Mouse (Mus musculus) embryonic facial prominence, embryonic 11.5 days (tissue): ENCODE data around the gene Id4. TPM values are rescaled to one million over a fixed set of nuclear protein-coding genes. Genes with fewer than 3 reads are reported as not detected.

Experiments used
- ATAC-seq: fragments of 200-750 bp; cut with Nextera tagmentation; replicated peaks from 2 replicates; pipeline ENCODE4 v1.8.0; 2017; ENCODE audit warnings: low read depth; ENCODE audit not compliant: insufficient number of reproducible peaks, low FRiP score, low TSS enrichment
- DNase-seq: peaks from one replicate; pipeline ENCODE4 v3.0.0-alpha.2; 2015; ENCODE audit warnings: low spot score
- H3K27ac ChIP-seq: fragments of 300-500 bp; sonication (generic); replicated peaks from 2 replicates; pipeline ENCODE4 v1.5.1; 2014; ENCODE audit warnings: mild to moderate bottlenecking, low read depth, low read length, control low read depth
- H3K27me3 ChIP-seq: fragments of 300-500 bp; sonication (generic); 2 replicates; pipeline ENCODE4 v1.6.1; 2014; ENCODE audit warnings: mild to moderate bottlenecking, low read length, moderate library complexity, mixed read lengths; ENCODE audit not compliant: control insufficient read depth, insufficient read depth
- H3K36me3 ChIP-seq: fragments of 300-500 bp; sonication (generic); replicated peaks from 2 replicates; pipeline ENCODE4 v1.6.1; 2014; ENCODE audit warnings: low read depth, mild to moderate bottlenecking, low read length, moderate library complexity, mixed read lengths; ENCODE audit not compliant: control insufficient read depth, insufficient read depth
- H3K4me1 ChIP-seq: fragments of 300-500 bp; sonication (generic); 2 replicates; pipeline ENCODE4 v1.6.1; 2014; ENCODE audit warnings: low read length, mixed read lengths; ENCODE audit not compliant: control insufficient read depth, insufficient read depth
- H3K4me2 ChIP-seq: fragments of 300-500 bp; sonication (generic); 2 replicates; pipeline ENCODE4 v1.6.1; 2014; ENCODE audit warnings: low read depth, mild to moderate bottlenecking, control low read depth, low read length, moderate library complexity
- H3K4me3 ChIP-seq: fragments of 300-500 bp; sonication (generic); 2 replicates; pipeline ENCODE4 v1.5.1; 2014; ENCODE audit warnings: low read depth, low read length, control low read depth
- H3K9ac ChIP-seq: fragments of 300-500 bp; sonication (generic); replicated peaks from 2 replicates; pipeline ENCODE4 v1.6.1; 2014; ENCODE audit warnings: mild to moderate bottlenecking, control low read depth, low read length
- H3K9me3 ChIP-seq: fragments of 300-500 bp; sonication (generic); replicated peaks from 2 replicates; pipeline ENCODE4 v1.6.1; 2016; ENCODE audit warnings: mild to moderate bottlenecking, low read length, inconsistent platforms, mixed read lengths; ENCODE audit not compliant: control insufficient read depth
- WGBS: fragments of 180-500 bp; shearing (Covaris S2); extraction: QIAGEN DNeasy Blood & Tissue Kit; methylation state at CpG from one replicate; pipeline ENCODE4 v1.1.7; 2014; 5-methylcytosine and 5-hydroxymethylcytosine counted together
- polyA plus RNA-seq: library from polyadenylated mRNA; unstranded; fragments of >200 nt; fragmentation: Nextera tagmentation; extraction: Ambion mirVana; gene quantifications from 2 replicates; pipeline ENCODE4 v1.2.1, GENCODE M21; 2014

The Id4 gene
- 19.9 and 22.1 TPM in 2 replicates for polyA plus RNA-seq

DNA sequence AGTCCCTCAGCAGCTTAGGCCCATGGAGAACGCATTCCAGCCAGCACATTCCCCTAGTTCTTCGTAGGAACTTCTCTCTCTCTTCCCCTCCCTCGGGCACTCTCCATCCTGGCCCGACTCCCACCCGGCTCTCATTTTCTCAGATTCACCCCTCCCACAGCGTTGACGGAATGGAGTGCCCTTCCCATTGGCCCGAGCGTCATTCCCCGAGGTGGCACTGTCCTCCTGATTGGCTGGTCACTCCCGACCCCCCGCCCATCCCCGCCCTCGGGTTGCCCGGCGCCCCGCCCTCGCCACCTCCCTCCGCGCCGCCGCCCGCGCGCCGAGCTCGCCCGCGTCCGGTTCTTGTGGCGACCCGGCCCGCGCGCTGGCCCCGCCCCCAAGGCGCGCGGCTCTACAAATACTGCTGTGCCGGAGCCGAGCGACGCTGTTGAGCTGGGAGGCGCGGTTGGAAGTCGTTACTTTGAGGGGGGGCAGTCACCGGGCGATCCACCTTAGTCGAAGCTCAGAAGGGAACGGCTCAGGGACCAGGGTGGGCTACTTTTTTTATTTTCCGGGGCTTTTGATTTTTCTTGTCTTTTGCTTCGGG lies at the start of gene Id4:
Gene Id4 (plus strand): TSS at position 539 of the 589 bp plus-strand sequence.
- peak within 1 kb of the TSS; percentile 79 for H3K9ac ChIP-seq
- DNase-seq (peak; percentile 98), ATAC-seq (peak; percentile 96)
- H3K36me3 ChIP-seq: no peaks in the 10 kb centered on the region
- H3K9me3 ChIP-seq: no peaks in the 10 kb centered on the region
- peak within 1 kb of the TSS; percentile 80 for H3K27ac ChIP-seq
- no peaks in the 10 kb centered on the region for H3K4me1 ChIP-seq
- H3K4me2 ChIP-seq: peak within 1 kb of the TSS; percentile 83
- H3K4me3 ChIP-seq: peak within 1 kb of the TSS; percentile 73
- H3K27me3 ChIP-seq: no peaks in the 10 kb centered on the region; the same call in 1 of the 2 replicates
- under 1% methylated on average over 48 of the region's 52 CpGs for WGBS

DNA sequence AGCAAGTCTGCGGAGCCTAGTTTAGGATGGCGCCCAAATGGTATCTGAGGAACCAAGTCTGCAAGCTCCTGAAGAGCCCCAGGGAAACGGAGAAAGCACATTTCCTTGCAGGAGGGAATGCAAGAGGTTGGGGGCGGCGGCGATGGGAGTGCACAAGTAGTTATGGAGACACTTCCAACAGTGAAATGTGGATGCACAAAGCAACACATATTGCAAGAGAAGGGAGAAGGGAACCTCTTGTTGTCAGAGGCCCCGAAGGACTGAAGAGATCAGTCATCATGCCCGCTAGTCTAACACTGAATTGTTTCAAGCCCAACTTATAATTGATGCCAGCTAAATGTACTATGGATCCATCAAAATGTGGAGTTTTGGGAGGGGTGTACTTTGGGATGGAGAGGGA lies 33.9 kb upstream of the Id4 start:
- H3K9ac ChIP-seq: 0 out of 2 replicates have a peak overlapping the region, but pooled peaks have one; percentile 23
- no peaks in the 10 kb centered on the region for H3K27me3 ChIP-seq
- H3K36me3 ChIP-seq: no peaks in the 10 kb centered on the region
- peak overlapping the region; percentile 44; the same call in 1 of the 2 replicates for H3K27ac ChIP-seq
- WGBS: 28% methylated on average over 8 of the region's 8 CpGs
- no peaks in the 10 kb centered on the region for H3K4me1 ChIP-seq
- no peak overlapping the region for H3K4me3 ChIP-seq
- H3K4me2 ChIP-seq: peak overlapping the region; percentile 5; the same call in 1 of the 2 replicates
- ATAC-seq: no peak
- DNase-seq: peak; percentile 38
- no peaks in the 10 kb centered on the region for H3K9me3 ChIP-seq

DNA sequence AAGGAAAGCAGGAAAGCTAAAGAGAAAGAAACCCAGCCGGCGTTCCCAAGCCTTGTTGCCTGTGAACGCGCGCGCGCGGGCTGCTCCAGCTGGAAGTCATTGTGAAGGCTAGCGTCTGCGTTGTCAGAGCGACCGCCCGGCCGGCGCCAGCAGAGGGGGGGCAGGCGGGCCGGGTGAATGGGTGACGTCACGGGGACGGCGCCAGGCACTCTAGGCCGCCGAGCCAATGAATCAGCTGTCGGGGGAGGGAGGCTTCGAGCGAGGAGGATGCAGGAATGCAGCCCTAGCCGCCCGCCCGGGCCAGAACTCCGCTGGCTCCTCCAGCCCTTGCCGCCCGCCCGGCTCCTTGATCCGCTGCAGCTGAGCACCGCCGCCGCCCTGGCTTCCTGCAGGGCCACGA lies 33.3 kb upstream of the Id4 start:
- Histone ChIP-seq H3K36me3 (no peaks in the 10 kb centered on the region), H3K27ac (peak overlapping the region; percentile 88), H3K9ac (peak overlapping the region; percentile 62), H3K9me3 (no peaks in the 10 kb centered on the region), H3K27me3 (no peaks in the 10 kb centered on the region), H3K4me1 (no peaks in the 10 kb centered on the region), H3K4me3 (peak overlapping the region; percentile 22; the same call in 1 of the 2 replicates), H3K4me2 (peak overlapping the region; percentile 57)
- ATAC-seq (peak; percentile 96), DNase-seq (peak; percentile 98)
- whole genome bisulfite sequencing: under 1% methylated on average over 38 of the region's 38 CpGs

DNA sequence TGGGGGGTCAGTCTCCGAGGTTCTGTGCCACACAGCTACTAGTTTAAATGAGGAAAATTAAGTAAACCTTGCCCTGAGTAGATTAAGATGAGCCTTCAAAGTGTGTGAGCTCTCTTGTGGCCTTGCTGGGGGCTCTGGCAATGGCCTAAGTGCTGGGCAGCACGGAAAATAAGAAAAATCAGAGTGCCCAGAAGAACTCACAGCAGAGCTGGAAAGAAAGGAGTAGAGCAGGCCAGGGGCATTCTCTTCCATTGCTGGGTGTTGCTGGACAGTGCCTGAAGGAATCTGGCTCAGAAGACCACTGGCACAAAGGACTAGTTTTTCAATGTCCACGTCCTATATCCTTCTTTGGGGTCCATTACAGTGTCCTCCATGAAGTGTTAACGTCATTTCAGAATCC lies 32.9 kb upstream of the Id4 start:
- Histone ChIP-seq H3K4me2 (peak overlapping the region; percentile 57), H3K27ac (peak overlapping the region; percentile 88), H3K27me3 (no peaks in the 10 kb centered on the region), H3K4me1 (no peaks in the 10 kb centered on the region), H3K4me3 (peak overlapping the region; percentile 22; the same call in 1 of the 2 replicates), H3K36me3 (no peaks in the 10 kb centered on the region), H3K9me3 (no peaks in the 10 kb centered on the region), H3K9ac (peak overlapping the region; percentile 62)
- WGBS: 11% methylated on average over 4 of the region's 4 CpGs
- ATAC-seq (peak; percentile 25; the same call in 1 of the 2 replicates), DNase-seq (no peak)

DNA sequence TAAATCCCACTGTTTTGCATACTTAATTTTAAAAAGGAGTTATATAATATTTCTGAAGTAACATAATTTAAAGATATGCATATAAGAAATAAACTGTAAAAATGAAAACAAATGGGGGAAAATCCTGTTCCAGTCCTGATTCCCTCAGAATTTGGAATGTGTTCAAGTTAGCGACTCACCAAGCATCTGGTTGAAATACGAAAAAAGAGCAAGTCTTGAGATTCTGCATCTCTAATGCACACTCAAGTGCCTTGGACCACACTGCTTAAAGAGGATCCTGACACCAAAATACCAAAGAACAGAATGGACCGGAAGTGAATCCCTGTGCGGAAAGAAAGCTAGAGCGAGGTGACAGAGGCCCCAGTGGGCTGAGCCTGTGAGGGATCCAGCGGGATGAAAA lies 30.0 kb upstream of the Id4 start:
- DNase-seq (no peak), ATAC-seq (no peak)
- Histone ChIP-seq H3K27ac (no peak overlapping the region), H3K9me3 (no peaks in the 10 kb centered on the region), H3K4me3 (no peak overlapping the region), H3K27me3 (no peaks in the 10 kb centered on the region), H3K9ac (no peak overlapping the region), H3K4me1 (no peaks in the 10 kb centered on the region), H3K36me3 (no peaks in the 10 kb centered on the region), H3K4me2 (no peak overlapping the region)
- 48% methylated on average over 6 of the region's 6 CpGs for WGBS

DNA sequence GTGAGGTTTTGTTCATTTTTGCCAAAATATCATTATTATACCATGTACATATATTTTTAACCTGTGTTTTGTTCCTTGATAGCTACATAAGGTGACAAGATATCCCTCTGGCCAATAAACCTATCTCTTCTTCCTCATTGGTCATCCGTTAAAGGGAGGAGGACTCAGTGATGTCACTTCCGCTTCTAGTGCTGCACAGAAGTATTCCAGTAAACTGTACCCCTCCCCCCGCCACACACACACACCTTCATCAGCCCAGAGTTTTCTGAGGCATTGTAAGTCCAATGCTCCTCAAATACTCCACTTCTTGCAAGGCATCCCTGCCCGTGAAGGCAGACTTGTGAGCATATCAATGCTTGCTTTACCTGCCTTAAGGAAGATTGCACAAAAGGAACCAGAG lies 24.6 kb upstream of the Id4 start:
- Histone ChIP-seq H3K36me3 (no peaks in the 10 kb centered on the region), H3K27me3 (no peaks in the 10 kb centered on the region), H3K4me1 (no peaks in the 10 kb centered on the region), H3K27ac (no peak overlapping the region), H3K9me3 (no peaks in the 10 kb centered on the region), H3K4me2 (no peak overlapping the region), H3K4me3 (no peak overlapping the region), H3K9ac (no peak overlapping the region)
- DNase-seq (no peak), ATAC-seq (no peak)
- WGBS: 92% methylated on average over 4 of the region's 4 CpGs

DNA sequence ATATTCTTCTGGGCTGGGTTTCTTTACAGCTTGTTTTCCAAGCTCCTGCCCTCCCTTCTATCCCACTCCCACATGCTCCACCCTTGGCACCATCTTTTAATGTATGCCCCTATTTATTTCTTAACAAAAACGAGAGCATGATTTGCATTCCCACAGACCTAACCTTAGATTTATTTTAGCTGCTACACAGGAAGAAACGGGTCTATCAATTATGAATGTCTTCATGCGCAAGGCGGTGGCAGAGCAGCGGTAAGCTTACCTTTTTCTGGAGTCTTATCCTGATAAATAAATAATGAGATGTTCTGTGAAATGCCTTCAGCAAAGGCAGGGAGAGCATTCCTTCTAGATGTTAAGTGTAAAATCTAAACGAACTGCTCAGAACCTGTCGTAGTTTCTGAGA lies 24.2 kb upstream of the Id4 start:
- Histone ChIP-seq H3K27ac (no peak overlapping the region), H3K4me3 (no peak overlapping the region), H3K9ac (no peak overlapping the region), H3K4me1 (no peaks in the 10 kb centered on the region), H3K27me3 (no peaks in the 10 kb centered on the region), H3K36me3 (no peaks in the 10 kb centered on the region), H3K4me2 (no peak overlapping the region), H3K9me3 (no peaks in the 10 kb centered on the region)
- DNase-seq: no peak
- no peak for ATAC-seq
- 87% methylated on average over 7 of the region's 7 CpGs for WGBS

DNA sequence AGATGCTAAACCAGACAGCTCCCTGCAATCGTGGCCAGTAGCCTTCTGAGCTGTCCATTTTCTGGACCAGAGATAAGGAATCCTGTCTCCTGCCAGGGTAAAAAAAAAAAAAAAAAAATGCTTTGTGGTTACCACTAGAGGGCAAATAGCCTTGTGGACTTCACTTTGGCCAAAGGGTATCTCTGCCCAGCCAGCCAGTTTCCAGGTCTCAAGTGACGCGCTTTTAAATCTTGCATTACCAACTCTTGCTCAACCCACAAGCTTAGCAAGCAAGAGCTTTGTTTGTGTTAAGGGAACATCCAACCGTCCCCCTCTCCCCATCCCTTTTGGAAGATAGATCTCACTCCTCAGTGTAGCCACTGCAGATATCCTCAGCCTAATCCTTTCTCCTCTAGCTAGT lies 23.5 kb upstream of the Id4 start:
- no peaks in the 10 kb centered on the region for H3K36me3 ChIP-seq
- 9% methylated on average over 4 of the region's 4 CpGs for WGBS
- DNase-seq: peak; percentile 27
- H3K4me1 ChIP-seq: no peaks in the 10 kb centered on the region
- H3K4me3 ChIP-seq: no peak overlapping the region
- H3K27ac ChIP-seq: no peak overlapping the region
- no peak overlapping the region for H3K9ac ChIP-seq
- no peak overlapping the region for H3K4me2 ChIP-seq
- H3K27me3 ChIP-seq: no peaks in the 10 kb centered on the region
- H3K9me3 ChIP-seq: no peaks in the 10 kb centered on the region
- no peak for ATAC-seq
